In the genomic region with DNA sequence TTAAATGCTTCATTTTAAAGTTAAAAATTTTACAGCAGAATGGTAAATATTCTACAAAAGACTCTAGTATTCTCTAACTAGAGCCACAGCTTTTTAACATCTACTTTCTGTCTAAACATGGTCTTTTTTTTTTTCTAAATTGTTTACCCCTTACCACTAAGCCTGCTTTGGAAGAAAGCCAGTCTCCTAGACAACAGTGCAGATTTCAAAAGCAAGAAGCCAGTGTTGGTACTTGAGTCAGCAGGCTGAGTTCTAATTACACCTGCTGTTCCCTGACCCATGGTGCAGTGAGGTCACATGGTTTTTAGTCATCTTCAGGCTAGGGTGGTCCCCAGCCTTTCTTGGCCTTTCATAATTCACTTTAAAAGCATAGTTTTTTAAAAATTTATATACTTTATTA, we compare ENCODE assay signal across 13 mouse cellular contexts.
"Had no signal": no experiment of that assay in that cellular context is flagged by ENCODE, and none has a peak within 500 bp of the region (broad histone marks: within the 10 kb centered on the region; RNA-seq: fewer than 3 reads in every experiment).

No protein-coding gene starts in this region.

- DNase-seq: kidney, adult 8-10 months; kidney, postnatal 25 days; layer of hippocampus, adult 9-11 months; liver, embryonic 13.5 days; liver, postnatal 0 days; lung, postnatal 14 days; right cerebral cortex, postnatal 14 days; thymus, postnatal 4 days had no signal

- H3K4me2 ChIP-seq: limb, embryonic 12.5 days; liver, embryonic 13.5 days; midbrain, embryonic 11.5 days; stomach, embryonic 15.5 days had no signal

- H3K27ac ChIP-seq: limb, embryonic 12.5 days; liver, embryonic 13.5 days; macrophage; stomach, embryonic 15.5 days had no signal

- H3K9me3 ChIP-seq: limb, embryonic 12.5 days; liver, embryonic 13.5 days; megakaryocyte, embryonic 14.5 days; stomach, embryonic 15.5 days had no signal

- H3K9ac ChIP-seq: limb, embryonic 12.5 days; liver, embryonic 13.5 days; liver, postnatal 0 days; stomach, embryonic 15.5 days had no signal

- H3K27me3 ChIP-seq: limb, embryonic 12.5 days; liver, embryonic 13.5 days; stomach, embryonic 15.5 days had no signal

- H3K4me3 ChIP-seq: limb, embryonic 12.5 days; liver, embryonic 13.5 days; megakaryocyte, embryonic 14.5 days; stomach, embryonic 15.5 days had no signal

- ATAC-seq: liver, postnatal 0 days had no signal

- H3K36me3 ChIP-seq: limb, embryonic 12.5 days; liver, embryonic 13.5 days; stomach, embryonic 15.5 days had no signal
